Mouse (Mus musculus) kidney, adult 11 months (tissue): ENCODE data around the gene Gid8.
"Not testable (repeated sequence)": the region's sequence is repeated elsewhere in the genome, so short reads cannot be mapped to it uniquely, and the experiment has no call there.

Source experiments
- DNase-seq: peaks from one replicate; pipeline ENCODE4 v3.0.0; 2022

Gene Gid8

DNA sequence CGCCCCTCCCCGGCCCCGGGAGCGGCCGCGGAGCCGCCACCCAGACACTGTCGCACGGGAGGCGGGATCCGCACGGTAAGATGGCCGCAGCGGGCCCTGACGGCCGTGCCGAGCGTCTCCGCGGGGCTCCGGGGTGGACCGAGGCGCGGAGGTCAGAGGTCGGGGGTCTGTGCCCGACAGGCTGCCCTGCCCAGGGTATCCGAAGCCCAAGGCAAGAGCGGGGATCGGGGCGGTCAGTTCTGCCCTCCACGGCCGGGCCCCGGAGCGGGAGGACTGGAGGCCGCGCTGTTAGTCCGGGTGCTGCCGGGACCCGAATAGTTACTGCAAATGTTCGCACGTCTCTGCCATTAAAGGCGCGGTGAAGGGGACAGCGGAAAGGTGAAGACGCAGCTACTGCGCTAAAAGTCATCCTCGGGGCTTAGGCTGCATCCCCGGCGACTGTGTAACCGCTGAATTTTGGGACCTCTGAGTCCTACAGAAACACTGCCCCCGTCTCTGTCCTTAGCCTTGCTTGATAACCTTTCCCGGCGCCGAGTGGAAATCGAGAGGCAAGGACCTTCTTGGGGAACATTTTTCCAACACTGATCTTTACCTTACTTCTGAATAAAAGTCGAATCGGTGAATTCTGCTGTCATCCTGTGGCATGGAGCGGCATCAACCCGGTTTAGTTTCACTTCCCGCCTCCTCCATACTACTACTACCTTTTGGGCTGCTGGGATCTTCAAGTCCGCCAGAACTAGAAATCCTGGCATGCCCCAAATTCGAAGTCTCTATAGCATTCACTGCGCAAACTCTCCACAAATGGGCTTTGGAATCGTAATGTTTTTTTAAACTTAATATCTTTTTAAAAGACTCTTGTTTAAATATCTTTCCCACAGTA, 599 bp downstream of the Gid8 start:
- no peak for DNase-seq

DNA sequence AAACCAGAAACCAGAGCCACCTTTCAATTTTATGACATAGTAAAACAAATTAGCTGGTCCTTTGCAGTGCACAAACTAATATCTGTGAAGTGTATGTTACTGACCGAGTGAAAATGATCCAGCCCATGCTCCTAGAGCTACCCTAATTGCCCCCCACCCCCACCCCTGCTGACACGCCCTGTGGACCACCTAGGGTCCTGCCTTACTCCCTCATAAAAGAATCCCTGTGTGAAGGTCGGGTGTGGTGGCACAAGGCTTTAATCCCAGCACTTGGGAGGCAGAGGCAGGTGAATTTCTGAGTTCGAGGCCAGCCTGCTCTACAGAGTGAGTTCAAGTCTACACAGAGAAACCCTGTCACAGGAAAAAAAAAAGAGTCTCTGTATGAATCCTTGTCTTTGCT, 1.6 kb downstream of the Gid8 start:
- DNase-seq = no peak

DNA sequence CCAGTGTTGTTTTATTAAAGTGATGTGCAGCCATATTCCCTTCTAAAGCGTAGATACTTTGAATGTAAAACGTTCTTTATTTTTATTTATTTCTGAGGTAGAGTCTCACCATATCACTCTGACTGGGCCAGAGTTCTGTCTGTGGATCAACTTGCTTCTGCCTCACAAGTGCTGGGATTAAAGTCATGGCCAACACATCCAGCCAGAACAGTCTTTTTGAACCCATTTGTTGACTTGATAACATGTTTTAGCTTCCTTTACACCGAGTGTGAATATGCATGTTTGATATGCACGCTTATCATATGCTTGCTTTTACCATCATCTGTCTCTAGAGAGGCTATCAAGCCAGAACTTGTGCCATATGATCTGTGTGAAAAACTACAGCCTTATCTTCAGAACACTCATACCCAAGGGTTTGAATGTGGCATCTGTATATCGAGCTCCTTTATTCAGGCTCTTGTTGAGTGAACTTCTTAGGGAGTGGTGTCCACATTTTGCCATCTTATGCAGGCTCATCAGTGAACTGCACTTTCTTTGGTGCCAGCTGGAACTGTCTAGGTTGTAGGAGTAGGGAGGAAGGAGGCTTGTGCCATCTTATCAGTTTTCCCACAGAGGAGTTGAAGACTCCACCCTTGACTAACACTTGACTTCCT, 2.2 kb downstream of the Gid8 start:
- DNase-seq = no peak

DNA sequence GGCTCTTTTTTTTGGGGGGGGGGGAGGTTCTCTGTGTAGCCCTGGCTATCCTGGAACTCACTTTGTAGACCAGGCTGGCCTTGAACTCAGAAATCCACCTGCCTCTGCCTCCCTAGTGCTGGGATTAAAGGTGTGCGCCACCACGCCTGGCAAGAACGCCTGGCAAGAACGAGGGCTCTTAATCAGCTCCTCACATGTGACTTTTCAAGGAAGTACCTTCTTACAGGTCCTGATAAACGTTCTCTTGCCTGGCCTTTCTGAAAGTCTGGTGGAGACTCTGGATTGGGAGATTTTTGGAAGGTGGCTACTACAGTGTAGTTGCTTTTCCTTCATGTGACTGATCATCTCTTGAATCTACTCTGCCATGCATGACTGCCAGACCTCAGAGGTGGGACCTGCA, 12.8 kb downstream of the Gid8 start:
- not testable (repeated sequence) for DNase-seq

DNA sequence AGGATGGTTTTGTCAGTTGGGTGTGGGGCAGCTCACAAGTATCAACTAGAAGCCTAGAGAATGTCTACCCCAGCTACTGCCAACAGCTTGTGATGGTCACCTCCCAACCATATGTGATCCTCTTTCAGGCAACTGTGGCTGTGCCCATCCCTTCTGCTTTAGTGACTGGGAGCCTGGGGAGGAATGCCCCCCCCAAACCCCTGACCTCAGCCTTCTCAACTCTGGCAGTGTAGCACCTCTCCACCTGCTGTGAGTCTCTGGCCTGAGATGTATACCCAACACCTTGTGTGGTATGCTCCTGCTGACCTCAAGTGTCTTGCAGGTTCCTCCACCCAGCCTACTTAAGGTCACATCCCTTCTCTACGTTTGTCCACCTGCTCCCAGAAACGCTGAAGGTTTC, 13.9 kb downstream of the Gid8 start:
- DNase-seq = no peak

DNA sequence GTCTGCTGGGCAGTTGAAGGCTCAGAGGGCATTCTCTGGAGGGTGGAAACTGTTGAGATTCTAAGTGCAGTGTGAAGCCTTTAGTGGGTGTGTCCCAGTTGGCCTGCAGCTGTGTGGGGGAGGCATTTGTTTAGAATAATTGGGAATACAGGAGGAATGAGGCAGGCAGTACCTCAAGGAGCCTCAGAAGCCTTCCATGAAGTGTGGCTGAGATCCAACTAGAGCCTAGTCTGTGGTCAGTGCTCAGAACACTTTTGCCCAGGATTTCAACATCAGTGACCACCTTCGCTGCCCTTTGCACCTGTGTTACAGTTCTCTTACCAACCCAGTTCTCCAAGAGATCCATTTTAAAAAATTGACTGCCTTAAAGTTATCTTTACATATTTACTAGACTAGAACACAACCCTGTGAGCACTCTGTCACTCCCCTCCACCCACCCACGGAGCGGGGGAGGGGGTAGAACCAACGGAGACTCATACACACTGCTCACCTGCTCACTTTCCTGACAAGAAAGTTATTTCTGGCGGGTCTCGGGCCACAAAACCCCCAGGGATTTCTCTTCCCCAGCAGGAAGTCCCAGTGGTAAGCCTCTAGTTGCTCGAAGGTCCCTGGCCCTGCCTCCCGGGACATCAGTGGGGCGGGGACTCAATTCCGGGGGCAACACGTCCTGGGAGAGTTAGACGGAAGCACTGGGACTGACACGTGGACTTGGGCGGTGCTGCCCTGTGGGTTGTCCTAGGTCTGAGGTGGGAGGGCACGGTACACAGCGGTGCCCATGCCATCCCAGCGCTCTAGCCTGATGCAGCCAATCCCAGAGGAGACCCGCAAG, 14.9 kb downstream of the Gid8 start, which contains the start of gene Slc17a9:
Slc17a9 (plus strand) TSS at position 679 of the 829 bp plus-strand sequence.
- peak; percentile 77 for DNase-seq

DNA sequence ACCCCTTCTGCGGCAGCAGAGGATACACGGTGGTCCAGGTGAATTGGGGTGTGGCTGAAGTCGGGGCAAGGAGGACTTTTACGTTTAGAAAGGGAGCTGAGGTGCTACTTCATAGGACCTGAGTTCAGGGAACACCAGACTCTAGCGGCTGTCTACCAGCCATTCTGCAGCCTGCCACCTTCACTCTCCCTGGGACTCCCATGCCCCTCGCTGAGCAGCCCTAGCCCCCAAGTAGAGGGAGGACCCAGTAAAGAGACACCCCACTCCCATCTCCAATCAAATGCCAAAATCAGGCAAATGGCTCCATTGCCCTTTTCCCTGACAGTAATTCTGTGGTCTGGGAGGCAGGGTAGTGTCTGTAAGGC, 15.5 kb downstream of the Gid8 start:
- DNase-seq = no peak

DNA sequence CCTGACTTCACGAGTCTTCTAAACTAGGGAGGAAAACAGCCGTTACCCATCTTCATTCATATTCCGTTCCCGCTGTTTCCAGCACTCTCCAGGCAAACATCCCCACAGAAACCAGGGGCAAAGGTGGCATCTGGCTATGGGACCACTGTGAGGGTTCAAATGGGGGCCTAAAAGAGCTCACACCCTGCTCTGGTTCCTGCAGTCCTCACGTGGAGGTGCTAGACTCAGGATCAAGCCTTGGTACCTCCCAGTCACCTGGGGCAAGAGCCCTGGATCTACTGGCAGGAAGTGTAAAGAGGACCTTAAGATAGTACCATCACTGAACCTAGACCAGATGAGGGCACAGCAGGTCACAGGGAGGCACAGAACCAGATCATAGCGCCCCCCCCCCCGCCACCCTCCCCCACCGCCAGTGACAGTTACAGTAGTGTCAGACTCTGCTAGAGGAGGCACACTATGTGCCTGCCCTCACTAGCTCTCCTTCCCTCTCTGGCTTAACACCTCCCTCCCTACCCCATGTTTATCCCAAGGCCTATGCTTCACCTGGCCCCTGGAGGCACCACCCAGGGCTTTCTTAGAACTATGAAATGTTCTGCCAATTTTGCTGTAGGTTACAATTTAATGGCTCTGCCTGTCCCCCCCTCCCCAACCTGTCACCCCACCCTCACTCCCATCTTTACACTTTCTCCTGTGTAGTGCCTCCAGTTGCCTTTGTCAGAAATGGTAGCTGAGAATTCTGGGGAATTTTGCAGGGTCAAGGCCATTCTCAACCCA, 16.1 kb downstream of the Gid8 start:
- DNase-seq = no peak

DNA sequence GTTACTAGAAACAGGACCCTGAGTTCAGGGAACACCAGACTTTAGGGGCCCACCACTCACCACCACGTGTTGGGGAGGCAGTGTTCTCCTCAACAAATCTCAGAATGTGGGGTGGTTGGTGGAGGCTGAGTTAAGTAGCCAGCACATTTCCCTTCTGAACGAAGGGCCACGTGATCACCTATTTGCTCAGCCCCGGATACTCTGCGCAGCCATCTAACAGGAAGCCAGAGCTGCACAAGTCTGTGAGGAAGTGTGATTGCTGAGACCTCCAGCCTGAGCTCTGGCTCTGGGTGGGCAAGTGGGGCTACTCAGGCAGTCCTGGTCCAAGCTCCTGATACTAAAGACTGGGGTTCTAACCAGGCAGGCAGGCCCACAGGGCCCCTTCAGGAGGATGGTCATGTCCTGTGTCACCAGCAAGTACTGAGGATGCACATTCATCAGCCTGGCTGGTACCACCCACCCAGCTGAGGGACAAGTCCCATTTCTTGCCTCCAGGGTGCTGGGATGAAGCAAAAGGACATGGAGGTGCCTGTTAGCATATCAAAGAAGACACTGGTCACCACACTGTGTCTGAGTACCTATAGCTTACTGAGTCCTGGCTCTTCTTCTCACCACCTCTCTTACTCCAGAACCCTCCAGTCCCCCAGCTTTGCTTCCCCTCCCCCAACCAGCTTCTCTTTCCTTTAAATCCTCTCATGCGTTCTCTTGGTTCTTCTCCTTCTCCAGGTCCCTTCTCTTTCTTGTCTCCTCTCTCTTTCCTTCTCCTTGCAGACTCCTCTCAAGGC, 16.9 kb downstream of the Gid8 start:
- no peak for DNase-seq

DNA sequence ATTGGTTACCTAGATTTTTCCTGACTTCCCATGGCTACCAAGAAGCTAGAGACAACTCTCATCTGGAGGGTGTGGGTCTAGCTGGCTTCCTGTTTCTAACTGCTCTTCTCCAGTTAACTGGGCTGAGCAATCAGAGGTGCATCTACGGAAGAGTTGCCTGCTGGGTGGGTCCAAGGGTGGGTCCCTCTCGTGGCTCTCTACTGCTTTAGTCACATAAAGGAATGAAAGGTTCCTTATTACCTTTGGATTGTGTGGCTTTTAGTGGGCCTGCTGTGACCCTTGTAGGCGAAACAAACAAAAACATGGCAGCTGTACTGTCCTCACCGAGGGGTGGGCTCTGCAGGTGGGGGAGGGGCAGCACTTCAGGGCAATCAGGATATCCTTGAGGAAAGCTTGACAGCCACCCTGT, 17.7 kb downstream of the Gid8 start:
- DNase-seq = no peak

DNA sequence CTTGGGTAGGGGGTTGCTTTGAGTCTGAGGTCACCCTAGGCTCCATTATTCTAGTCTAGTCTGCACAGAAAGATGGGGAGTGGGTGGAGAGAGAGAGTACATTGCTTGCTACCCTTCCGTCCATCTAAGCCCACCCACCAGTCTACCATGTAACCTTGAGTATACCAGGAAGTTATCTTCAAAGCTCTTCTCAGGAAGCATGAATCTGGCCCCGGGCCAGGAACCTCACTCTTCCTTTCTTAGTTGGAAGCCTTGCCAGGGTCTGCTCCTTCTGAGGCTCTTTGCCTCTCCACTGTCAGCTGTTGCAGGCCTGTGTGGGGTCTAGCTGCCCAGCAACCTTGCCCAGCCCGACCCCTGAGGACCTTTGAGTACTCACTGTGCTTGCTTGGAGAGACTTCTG, 21.1 kb downstream of the Gid8 start:
- no peak for DNase-seq

DNA sequence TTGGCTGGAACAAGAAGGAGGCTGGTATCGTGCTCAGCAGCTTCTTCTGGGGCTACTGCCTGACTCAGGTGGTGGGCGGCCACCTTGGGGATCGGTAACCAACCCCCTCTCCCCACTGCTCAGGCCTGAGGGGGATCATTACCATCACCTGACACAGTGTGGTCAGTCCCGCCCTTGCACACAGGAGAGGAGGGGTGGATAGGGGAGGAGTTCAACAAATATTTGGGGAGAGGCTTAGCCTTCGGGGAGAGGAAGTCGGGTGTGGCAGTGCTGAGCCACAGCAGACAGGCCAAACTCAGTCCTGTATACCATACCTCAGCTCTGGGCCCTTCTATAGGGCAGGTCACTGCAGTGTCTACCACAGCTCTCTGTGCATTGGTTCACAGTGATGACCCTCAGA, 22.1 kb downstream of the Gid8 start:
- no peak for DNase-seq

DNA sequence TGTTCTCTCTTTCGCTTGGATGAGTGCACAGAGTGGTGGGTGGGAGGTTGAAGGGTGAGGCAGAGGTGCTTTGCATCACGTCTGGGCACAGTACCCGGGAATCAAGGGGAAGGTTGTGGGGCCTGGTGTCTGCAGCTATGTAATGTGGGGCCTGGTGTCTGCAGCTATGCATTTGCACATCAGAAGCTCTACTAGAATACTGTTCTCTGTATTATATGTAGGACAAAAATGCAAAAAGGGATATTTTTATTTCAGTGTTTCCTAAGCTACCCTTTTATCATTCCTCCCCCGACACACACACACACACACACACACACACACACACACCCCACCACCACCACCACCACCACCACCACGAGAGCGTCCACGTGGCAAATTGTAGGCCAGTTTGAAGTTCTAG, 25.3 kb downstream of the Gid8 start:
- DNase-seq = no peak

DNA sequence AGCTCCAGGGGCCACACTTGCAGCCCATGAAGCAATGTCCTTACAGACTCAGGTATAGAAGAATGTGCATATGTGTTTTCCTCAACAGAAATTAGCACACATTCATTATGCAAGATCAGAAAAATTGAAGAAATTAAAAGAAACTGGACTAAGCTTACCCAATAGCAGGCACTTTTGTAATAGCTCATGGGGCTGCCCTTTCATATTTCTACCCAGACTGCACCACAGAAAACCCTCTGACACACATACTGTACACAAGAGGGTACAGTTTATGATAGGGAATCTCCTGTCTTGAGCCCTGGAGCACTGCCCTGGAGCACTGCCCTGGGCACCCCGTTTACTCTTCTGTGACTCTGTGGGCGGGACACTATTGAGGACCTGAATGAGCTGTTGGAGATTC, 28.1 kb downstream of the Gid8 start:
- no peak for DNase-seq

DNA sequence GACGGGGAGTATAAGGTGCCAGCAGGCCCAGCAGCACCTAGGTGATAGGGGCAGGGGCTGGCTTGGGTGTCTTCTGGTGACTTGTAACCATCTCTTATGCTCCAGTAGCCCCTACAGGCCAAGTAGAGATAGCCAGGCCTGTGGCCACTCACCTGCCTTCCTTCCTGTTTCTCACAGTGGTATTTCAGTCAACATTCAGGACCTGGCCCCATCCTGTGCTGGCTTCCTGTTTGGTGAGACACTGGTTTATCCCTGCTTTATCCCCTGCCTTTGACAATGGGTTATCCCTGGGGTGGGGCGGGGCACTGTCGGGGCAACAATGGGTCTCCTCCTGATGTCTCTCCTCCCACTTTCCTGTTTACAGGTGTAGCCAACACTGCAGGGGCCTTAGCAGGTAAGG, 30.4 kb downstream of the Gid8 start:
- DNase-seq = no peak

DNA sequence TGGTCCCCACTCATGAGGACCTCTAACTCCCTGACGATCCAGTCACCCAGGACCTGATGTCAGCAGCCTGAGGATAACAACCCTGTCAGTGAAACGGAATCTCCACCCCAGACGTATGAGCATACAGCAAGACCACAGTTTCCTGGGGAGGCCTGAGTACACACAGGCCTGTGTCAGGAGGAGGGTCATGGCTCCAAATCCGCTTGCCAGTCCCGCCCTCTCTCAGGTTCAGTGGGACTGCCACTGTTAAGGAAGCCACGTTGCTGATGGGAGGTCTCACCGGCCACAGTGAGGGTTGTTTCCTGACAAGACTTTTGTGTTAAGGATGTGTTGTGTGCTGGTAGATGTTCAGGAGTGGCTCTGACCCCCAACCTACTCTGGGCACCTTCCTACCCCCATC, 31.5 kb downstream of the Gid8 start:
- no peak for DNase-seq

DNA sequence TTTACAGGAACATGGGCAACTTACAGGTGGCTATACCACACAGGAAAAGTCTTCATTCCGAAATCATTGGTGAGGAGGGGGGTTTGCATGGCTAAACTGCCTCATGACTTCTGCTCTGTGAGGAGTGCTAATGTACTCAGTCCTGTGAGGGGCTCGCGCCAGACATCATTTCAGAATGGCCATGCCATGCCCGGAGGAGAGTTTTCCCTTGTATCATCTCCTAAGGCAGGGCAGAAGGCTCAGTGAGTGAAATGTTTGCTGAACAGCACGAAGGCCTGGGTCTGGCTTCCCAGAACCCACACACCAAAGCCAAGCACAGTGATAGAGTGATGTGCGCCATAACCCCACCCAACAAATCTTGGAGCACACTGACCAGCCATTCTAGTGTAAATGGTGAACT, 32.9 kb downstream of the Gid8 start:
- no peak for DNase-seq

DNA sequence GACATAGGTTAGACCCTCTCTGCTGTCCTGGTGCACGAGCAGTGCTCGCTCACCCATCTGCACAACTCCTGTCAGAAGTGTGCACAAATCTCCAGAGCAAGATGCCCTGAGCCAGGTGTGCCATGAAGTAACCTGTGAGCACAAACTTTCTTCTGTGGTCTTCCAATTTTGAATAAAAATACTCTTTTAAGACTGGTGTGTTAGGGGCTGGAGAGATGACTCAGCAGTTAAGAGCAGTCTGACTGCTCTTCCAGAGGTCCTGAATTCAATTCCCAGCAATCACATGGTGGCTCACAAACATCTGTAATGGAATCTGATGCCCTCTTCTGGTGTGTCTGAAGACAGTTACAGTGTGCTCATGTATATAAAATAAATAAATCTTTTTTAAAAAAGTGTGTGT, 33.4 kb downstream of the Gid8 start:
- DNase-seq = no peak

DNA sequence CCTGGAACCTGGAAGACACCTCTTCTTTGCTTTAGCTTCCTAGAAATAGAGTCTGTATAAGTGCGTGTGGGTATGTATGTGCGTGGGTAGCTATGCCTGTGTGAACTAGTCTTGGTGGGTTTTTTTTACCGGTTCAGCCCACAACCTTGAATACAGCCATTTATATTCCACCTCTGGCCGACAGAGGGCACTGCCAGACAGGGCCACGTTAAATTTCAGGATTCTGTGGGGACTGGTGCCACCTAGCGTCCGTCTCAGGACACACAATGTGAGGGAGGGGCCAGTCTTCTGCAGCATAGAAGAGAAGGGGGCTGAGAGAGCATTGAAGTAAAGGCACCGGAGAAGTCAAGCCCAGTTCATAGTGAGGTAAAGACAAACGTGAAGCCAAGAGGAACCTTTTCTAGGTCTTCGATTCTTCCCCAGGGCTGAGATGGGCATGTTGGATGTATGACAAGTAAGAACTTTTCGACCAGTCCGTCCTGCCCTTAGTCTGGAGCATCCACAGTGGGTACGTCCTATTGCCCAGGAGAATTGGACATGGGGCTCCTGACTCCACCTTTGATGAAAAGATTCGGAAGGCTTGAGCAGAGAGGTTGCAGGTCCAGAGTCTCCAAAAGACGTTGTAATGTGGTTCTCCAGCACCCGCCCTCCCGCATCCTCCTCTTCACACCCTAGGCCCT, 35.5 kb downstream of the Gid8 start:
- peak; percentile 68 for DNase-seq

DNA sequence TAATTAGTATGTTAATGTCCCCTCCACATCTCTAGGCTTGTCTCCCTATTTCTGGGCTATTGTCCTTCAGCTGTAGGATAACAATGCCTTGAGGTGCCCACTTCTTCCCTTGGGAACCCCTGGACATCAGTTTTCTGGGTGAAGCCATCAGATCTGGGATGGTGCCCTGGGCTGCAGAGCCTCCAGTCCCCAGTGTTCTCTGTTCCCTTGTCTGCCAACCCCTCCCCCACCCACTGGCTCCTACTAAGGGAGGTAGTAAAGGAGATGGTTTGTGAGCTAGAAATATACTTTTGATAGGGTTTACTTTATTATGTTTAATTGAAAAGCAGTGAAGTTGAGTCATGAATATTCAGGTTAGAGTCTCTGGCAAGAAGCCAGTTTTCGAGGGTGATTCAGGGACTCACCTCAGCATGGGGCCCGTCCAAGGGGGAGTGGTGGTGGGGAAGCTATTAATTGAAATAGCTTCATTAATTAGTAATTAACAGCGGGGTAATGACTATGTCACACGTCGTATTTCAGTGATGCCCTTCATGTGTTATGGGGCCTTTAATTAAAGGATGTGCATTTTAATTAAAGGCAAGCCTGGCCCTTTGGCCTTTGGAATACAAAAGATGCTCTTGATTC, 36.8 kb downstream of the Gid8 start:
- DNase-seq = no peak

DNA sequence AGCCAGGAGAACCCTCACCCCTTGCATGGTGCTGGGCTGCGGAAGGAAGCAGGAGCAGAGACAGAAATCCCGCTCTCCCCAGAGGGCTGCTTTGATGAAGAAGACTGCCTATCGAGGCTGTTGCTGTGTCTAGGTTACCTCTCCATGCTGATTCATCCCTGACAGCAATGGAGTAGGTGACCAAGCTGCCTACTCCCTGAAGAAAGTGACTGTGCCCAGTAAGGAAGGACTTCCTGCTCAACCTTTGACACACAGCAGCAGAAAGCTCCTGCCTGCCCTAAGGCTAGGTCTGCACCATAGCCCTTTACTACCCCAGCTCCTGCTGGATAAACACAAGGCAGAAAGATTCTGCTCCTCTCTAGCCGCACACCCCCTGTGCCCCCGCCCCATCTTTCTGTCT, 39.0 kb downstream of the Gid8 start:
- DNase-seq = no peak
